Mouse (Mus musculus) mature B cell (primary cell): ENCODE data around the gene Cmya5.

ENCODE experiments used
- in situ Hi-C: fragments of 300-500 bp; cut with MboI; formaldehyde crosslinking; loops from 2 replicates; pipeline ENCODE4 v1.14.3; 2019

Cmya5 gene

DNA sequence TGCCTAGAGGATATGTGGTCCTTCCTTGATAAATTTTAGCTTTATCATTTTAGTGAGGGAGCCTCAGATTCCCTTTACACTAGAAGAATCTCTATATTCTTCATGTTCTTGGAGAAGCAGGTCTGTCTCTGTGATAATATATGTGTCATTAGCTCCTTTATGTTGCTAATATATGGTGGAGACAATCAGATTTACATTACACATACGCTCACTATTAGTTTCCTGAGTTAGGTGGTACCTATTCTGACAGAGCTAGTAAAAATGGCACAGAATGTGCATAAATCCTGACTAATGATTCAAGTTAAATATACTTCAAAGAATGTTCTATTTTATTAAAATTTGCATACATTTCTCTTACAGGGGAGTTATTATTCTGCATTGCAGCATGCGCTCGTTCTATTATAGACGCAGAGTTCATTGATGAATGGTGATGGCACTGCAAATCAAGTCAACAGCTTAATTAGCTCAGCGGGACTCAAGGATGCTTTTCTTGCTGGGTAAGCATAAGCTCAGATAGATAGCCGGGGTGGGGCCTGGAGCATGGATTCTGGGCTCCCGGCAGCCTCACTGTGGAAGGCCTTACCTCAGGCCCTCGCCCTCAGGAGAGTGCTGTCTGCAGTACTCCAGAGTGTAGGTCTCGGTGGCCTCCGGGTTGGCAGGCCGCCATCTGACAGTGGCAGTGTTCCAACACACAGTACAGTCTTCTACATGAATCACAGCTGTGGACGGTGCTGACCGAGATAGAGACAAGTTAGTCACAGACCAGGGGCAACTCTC lies 81.5 kb downstream of the Cmya5 start:
- in situ Hi-C loops = no loop called here

DNA sequence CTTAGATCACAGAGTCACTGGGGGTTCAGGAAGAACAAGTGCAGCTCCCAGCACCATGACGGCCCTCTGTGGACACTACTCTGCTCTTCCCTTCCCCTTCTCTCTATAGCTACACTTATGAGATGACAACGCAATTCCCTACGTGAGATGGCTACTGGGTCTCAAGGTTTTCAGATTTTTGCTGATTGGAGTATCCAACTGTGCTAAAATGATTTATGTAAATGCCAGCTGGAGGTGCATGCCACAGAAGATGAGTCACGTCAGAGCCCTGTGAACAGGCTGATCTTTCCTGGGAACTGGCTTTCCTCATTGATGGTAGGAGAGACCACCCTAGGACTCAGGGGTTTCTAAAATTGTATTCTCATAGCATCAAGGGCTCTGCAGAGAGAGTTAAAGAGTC lies 83.2 kb downstream of the Cmya5 start:
- in situ Hi-C loops = no loop called here

- in situ Hi-C loops = no loop called here
Observed at GRCm38 (mm10) chr13:93060437-93060836, 84.1 kb downstream of the Cmya5 start.

DNA sequence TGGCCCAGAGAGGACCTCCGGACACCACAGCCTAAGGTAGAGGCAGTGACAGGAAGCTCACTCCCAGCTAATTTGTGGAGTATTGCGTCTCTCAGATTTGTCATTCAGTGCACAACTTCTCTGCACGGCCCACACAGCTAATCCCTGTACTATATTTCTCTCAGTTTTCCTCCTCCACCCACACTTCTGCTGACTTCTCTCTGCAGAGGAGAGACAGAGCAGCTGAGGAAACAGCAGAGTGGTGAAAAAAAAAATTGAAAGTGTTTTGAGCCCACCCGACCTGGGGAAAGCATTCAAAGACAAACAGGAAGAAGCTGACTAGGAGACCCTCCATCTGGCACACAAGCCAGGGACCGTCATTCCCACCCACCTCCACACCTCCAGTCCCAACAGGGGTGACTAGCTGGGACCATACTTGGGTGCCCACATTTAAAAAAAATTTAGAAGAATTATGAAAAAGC lies 85.9 kb downstream of the Cmya5 start:
- in situ Hi-C loops = no loop called here

DNA sequence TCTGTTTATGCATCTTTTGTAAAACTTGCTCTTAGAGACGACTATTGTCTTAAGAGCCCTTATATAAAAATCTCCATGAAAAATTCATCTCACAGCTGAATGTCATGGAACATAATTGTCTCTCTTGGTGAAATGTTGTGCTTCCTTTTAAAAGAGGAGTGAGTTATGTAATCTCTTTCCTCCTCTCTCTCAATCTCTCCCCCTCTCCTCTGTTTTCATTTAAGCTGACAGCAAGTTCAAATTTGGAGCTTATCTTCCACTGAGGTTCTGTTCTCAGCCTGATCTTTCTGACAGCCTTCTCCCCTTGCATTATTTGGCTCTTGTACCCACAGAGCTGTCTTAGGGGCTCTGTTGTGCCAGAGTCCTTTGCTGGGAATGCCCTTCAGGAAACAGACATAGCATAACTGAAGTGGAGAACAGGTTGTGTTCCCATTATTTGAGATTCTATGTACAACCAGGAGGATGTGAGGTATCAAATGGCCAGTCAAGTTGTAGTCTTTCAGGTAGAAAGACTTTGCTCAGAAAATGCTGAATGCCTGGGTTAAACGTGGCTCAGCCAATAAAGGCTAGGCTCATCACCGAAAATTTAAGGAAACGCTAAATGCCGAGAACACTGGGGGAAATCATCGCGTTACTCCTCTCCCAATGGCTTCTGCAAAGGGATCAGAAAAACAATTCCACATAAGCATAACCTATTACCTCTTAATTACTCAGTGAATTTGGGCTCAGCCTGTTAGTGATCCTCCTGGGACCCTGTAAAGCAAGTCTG lies 86.8 kb downstream of the Cmya5 start:
- in situ Hi-C loops = no loop called here

- in situ Hi-C loops = no loop called here
Observed at GRCm38 (mm10) chr13:93056091-93056490, 88.4 kb downstream of the Cmya5 start.

DNA sequence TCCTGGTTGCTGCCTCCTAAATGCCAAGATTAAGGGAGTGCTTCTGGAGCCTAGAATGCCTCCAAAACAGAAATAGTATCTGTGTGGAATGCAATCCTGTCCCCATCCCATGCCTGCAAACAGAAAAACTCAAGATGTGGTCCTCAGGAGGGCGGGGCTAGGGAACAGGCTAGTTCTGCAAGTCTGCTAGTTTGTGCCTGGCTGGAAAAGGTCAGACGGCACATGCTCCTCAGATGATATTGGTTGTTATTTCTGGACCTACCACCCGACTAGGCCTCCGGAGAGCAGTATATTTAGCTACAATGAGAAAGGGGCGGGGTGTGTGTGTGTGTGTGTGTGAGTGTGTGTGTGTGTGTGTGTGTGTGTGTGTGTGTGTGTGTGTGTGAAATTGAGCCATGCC lies 93.0 kb downstream of the Cmya5 start:
- in situ Hi-C loops = no loop called here

DNA sequence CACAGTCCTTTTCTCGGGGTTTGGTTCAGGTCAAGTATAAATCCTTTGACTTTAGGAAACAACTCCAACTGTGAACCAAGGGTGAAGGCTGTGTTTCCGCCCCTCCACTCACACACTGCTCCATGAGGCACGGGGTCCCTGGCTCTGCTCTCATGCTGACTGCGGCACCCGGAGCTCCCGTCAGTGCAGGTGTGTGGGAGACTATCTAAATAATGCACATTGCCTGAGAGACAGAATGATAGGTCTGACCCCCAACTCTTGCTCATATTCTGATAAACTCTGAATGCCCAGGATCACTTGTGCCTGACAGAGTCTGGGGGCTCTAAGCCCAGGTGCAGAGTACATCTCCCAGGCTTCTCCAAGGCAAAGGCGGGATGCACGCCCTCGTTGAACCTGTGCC lies 103.5 kb downstream of the Cmya5 start:
- in situ Hi-C loops = no loop called here

GRCm38 (mm10) chr13:93036218-93036617 lies 108.3 kb downstream of the Cmya5 start:
- in situ Hi-C loops = no loop called here

DNA sequence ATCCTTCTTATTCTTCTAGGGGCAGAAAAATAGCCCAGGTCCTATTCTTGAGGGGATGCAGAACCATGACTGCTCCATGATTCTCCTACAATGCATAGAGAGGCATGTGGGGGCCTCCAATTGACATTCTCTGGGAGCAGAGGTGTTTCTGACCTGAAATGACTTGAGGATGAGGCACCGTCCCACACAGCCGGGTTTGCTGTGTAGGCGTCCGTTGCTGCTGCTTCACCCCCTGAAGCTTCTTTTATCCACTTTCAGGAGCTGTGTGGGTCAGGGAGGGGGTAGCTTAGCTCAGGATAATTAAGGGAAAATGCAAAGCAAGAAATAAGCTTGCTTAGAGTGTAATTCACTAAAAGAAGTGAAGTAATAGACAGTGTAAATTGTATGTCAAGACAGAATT lies 115.2 kb downstream of the Cmya5 start:
- in situ Hi-C loops = no loop called here

GRCm38 (mm10) chr13:93024837-93025236 lies 119.7 kb downstream of the Cmya5 start:
- in situ Hi-C loops = no loop called here

DNA sequence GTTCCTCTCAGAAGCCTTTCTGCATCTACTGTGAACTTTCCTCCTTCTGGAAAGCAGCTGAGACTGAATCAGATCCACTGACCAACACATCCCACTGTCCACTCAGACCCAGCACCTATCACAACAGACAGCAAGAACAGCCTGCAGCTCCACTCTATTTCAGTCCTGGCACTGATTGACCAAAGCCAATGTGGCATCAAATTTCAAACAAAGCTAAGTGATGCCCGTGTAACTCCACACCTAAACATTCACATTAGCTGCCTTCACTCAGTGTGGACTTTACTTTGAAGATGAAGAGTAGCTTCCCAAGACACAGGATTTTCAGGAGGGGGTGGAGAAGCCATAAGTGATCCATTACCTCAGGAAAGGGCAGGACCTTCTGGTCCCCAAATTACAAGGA lies 122.4 kb downstream of the Cmya5 start:
- in situ Hi-C loops = no loop called here

GRCm38 (mm10) chr13:93012952-93013351 lies 131.6 kb downstream of the Cmya5 start:
- in situ Hi-C loops = no loop called here

DNA sequence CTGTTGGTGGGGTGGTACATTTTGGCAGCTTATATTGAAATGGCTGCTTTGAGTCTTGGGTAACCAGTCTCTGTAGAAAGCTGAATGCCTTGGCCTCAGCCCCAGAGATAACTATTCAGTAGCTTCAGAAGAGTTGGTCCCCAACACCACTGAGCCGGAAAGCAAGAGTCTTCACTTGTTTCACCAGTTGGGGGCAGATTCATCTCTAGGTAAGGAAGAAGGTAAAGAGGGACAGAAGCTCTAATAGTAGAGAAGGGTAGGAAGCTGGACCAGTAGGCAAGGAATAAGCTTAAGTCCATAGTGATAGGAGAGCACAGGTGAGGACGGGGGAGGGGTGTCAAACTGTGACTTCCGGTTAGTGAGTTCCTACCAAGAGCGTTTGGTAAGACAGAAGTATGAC lies 133.2 kb downstream of the Cmya5 start:
- in situ Hi-C loops = no loop called here

DNA sequence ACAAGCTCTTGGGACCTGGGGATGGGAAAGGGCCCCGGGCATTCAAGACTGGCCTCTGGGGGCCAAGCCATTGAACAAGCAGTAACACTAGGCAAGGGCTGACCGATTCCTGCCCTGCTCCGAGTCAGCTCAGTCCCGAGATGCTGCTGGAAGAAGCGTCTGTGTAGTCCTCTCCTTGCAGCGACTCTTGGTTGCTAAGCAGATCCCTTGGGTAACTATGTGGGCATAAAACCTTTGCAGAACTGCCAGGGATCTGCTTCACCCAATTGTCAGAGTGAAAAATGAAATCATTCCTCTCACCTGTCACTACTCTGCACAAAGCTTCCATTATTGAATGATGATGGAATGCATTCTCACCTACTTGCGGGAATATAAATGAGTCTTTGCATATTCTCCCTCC lies 134.0 kb downstream of the Cmya5 start:
- in situ Hi-C loops = no loop called here

- in situ Hi-C loops = no loop called here
Observed at GRCm38 (mm10) chr13:93007078-93007477, 137.4 kb downstream of the Cmya5 start.

DNA sequence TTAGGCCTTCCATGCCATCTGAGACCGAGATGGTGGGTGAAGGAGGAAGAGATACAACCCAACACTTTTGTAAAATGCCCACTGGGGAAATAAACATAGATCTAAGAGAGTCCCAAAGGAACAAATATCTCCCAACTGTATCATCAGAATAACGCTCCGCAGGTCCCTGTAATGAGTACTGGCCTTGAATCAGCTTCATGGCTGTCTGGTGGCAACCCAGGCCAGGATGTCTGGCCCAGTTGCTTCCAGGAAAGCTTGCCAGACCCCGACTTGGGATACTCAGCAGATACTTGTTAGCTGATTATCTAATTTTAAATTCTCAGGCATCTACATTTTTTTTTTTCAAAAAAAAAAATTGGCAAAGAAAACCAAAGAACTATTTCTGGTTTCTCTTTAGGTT lies 138.2 kb downstream of the Cmya5 start:
- in situ Hi-C loops = no loop called here

DNA sequence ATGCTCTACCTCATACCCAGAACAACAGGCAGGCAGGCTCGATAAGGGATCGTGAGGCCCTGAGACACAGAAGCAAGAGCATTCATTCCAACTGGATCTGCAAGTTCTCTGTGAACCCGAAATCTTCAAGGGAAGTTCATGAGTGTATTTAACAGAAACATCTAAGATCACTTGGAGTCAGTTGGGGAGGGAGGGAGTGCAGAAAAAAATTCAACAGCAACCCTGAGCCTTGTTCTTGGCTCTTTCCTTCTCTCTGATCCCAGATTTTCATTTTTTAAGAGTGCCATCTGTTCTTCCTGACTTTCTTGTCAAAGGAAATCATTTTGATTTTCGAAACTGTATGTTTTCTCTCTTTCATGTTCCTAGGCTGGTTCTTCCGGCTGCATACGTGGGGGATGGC lies 140.5 kb downstream of the Cmya5 start:
- in situ Hi-C loops = no loop called here

GRCm38 (mm10) chr13:93002456-93002855 lies 142.1 kb downstream of the Cmya5 start:
- in situ Hi-C loops = no loop called here

DNA sequence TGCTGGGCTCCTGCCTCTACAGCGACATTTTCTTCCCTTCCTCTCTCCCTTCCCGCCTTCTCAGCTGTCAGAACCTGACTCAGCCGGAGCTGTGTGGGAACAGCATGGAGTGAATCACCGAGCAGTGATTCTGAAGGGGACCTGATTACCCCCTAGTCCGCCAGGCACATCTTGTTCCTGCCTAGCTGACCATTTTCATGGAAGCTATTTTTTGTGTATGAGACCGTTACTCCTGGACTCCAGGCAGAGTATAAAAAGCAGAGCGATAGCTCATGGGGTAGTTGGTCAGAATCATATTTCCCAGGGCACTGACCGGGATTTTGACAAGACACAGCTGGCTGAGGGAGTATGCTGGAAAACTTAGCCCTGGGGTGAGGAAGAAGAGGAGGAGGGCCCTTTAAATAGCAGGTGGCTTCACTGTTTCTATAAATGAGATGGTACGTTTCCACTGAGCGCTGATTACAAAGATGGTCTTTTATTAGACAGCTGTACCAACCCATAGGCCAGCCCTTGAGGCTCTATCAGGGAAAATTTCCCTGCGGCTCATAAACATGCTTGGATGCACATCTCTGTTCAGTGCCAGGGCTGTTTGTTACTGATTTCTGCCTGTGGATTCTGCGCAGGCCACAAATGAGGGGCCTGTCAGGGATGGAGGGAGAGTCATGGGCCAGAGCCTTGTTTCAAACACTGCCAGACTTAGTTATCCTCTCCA lies 143.7 kb downstream of the Cmya5 start:
- in situ Hi-C loops = no loop called here

DNA sequence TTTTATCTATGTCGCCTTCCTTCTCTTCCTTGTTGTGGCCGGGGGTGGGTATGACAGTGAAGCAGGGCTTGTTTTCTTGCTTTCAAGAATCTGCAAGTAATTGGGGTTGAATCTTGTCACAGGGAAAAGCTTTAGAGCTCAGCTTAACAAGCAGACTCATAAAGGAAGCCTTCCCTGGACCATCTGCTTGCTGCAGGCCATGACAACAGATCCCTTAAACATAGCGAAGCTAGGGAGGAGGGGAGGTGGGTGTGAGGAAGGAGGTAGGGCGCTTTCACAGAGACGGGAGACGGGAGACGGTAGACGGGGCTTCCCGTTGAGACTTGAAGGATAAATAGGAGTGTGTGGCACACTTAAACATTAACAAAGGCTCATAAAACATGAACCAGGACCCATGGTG lies 144.7 kb downstream of the Cmya5 start:
- in situ Hi-C loops = no loop called here

- in situ Hi-C loops = no loop called here
Observed at GRCm38 (mm10) chr13:92994743-92995142, 149.8 kb downstream of the Cmya5 start.

- in situ Hi-C loops = no loop called here
Observed at GRCm38 (mm10) chr13:92992823-92993222, 151.7 kb downstream of the Cmya5 start.
